Mouse (Mus musculus) bone marrow, adult 2 months (tissue): ENCODE results near the gene Ttll5. TPM values are rescaled to one million over a fixed set of nuclear protein-coding genes. Genes with fewer than 3 reads are reported as not detected.

Experiments used
- H3K27ac ChIP-seq: fragments of 200-500 bp; 2 replicates; pipeline ENCODE4 v1.5.1; 2012; ENCODE audit warnings: low read depth, mild to moderate bottlenecking, control low read depth, inconsistent platforms, low read length; ENCODE audit not compliant: control insufficient read depth, poor library complexity, insufficient read depth
- H3K4me1 ChIP-seq: fragments of 200-500 bp; 2 replicates; pipeline ENCODE4 v1.6.1; 2011; ENCODE audit warnings: low read length; ENCODE audit not compliant: control insufficient read depth, insufficient read depth
- H3K4me3 ChIP-seq: fragments of 200-500 bp; replicated peaks from 2 replicates; pipeline ENCODE3; 2011; ENCODE audit warnings: mild to moderate bottlenecking, low read depth, low read length, control low read depth; ENCODE audit not compliant: control insufficient read depth
- CTCF ChIP-seq: fragments of 200-500 bp; IDR thresholded peaks from 2 replicates; pipeline ENCODE4 v1.5.1; 2011; ENCODE audit warnings: low read length, control low read depth; ENCODE audit not compliant: control insufficient read depth, insufficient read depth
- POLR2A ChIP-seq: fragments of 200-500 bp; IDR thresholded peaks from 2 replicates; pipeline ENCODE4 v1.6.1; 2011; ENCODE audit warnings: low read depth, mild to moderate bottlenecking, control low read depth, low read length, borderline replicate concordance; ENCODE audit not compliant: control insufficient read depth
- WGBS: fragments of 180-500 bp; shearing (Covaris S2); methylation state at CpG from one replicate; pipeline ENCODE4 v1.1.7; 2018; 5-methylcytosine and 5-hydroxymethylcytosine counted together
- polyA plus RNA-seq: library from polyadenylated mRNA; stranded (reverse); fragments of >200 nt; gene quantifications from 2 replicates; pipeline ENCODE4 v1.2.4, GENCODE M21; 2011; ENCODE audit warnings: low replicate concordance; ENCODE audit not compliant: missing spikeins, insufficient read depth, insufficient read length

Gene Ttll5
- polyA plus RNA-seq, 1 experiment, result 16.8 TPM

- H3K4me3 ChIP-seq, result no peak overlapping the region
- no peaks in the 10 kb centered on the region for H3K4me1 ChIP-seq
- H3K27ac ChIP-seq, result no peak overlapping the region
- 59% methylated on average over 6 of the region's 6 CpGs for WGBS
- TF ChIP-seq POLR2A (no peak), CTCF (no peak)
These were observed 131.8 kb downstream of the Ttll5 start for GRCm38 (mm10) chr12:85956251-85956650.

GRCm38 (mm10) chr12:85958460-85958859, 134.0 kb downstream of the Ttll5 start:
- TF ChIP-seq CTCF (no peak), POLR2A (no peak)
- Histone ChIP-seq H3K4me1 (no peaks in the 10 kb centered on the region; the same call in 1 of the 2 replicates), H3K4me3 (no peak overlapping the region), H3K27ac (no peak overlapping the region)
- 28% methylated on average over 2 of the region's 2 CpGs for WGBS

- peaks cover 2% of the 10 kb centered on the region; the same call in 1 of the 2 replicates for H3K4me1 ChIP-seq
- no peak overlapping the region for H3K4me3 ChIP-seq
- TF ChIP-seq POLR2A (no peak), CTCF (no peak)
- 87% methylated on average over 10 of the region's 10 CpGs for WGBS
- no peak overlapping the region for H3K27ac ChIP-seq
These were observed 135.5 kb downstream of the Ttll5 start for GRCm38 (mm10) chr12:85959822-85960501.

- TF ChIP-seq CTCF (no peak), POLR2A (no peak)
- H3K27ac ChIP-seq, result no peak overlapping the region
- peaks cover 2% of the 10 kb centered on the region; the same call in 1 of the 2 replicates for H3K4me1 ChIP-seq
- no peak overlapping the region for H3K4me3 ChIP-seq
- 89% methylated on average over 4 of the region's 4 CpGs for WGBS
These were observed 136.2 kb downstream of the Ttll5 start for GRCm38 (mm10) chr12:85960699-85961098.

- H3K27ac ChIP-seq, result peak overlapping the region; percentile 55
- no peak for TF ChIP-seq CTCF
- no peak for TF ChIP-seq POLR2A
- 66% methylated on average over 2 of the region's 2 CpGs for WGBS
- H3K4me1 ChIP-seq, result peaks cover 2% of the 10 kb centered on the region; the same call in 1 of the 2 replicates
- H3K4me3 ChIP-seq, result no peak overlapping the region
These were observed 138.7 kb downstream of the Ttll5 start for GRCm38 (mm10) chr12:85963160-85963559.

GRCm38 (mm10) chr12:85963699-85964098, 139.2 kb downstream of the Ttll5 start:
- H3K4me1 ChIP-seq, result peaks cover 4% of the 10 kb centered on the region
- H3K4me3 ChIP-seq, result no peak overlapping the region
- TF ChIP-seq POLR2A (no peak), CTCF (no peak)
- H3K27ac ChIP-seq, result peak overlapping the region; percentile 11; the same call in 1 of the 2 replicates
- WGBS, result 45% methylated on average over 11 of the region's 11 CpGs

GRCm38 (mm10) chr12:85964436-85964835, 140.0 kb downstream of the Ttll5 start:
- TF ChIP-seq POLR2A, result no peak
- no peak for TF ChIP-seq CTCF
- H3K4me1 ChIP-seq, result peaks cover 4% of the 10 kb centered on the region
- H3K4me3 ChIP-seq, result no peak overlapping the region
- 60% methylated on average over 3 of the region's 3 CpGs for WGBS
- peak overlapping the region; percentile 33; the same call in 1 of the 2 replicates for H3K27ac ChIP-seq

- Histone ChIP-seq H3K4me1 (peaks cover 9% of the 10 kb centered on the region), H3K27ac (no peak overlapping the region), H3K4me3 (no peak overlapping the region)
- TF ChIP-seq POLR2A (no peak), CTCF (no peak)
These were observed 143.4 kb downstream of the Ttll5 start for GRCm38 (mm10) chr12:85967812-85968211.
